Mouse (Mus musculus) liver, embryonic 13.5 days (tissue): ENCODE results near the gene Cbr4. TPM values are rescaled to one million over a fixed set of nuclear protein-coding genes. Genes with fewer than 3 reads are reported as not detected.

Experiments used
- ATAC-seq: fragments of 200-750 bp; cut with Nextera tagmentation; 2 replicates; pipeline ENCODE4 v1.8.0; 2017; ENCODE audit warnings: low read depth, mild to moderate bottlenecking, moderate number of reproducible peaks, moderate library complexity
- DNase-seq: peaks from one replicate; pipeline ENCODE4 v3.0.0; 2022
- H3K27ac ChIP-seq: fragments of 300-500 bp; sonication (generic); 2 replicates; pipeline ENCODE4 v1.5.1; 2015; ENCODE audit warnings: moderate library complexity, mild to moderate bottlenecking, inconsistent platforms
- H3K27me3 ChIP-seq: fragments of 300-500 bp; sonication (generic); 2 replicates; pipeline ENCODE4 v1.6.1; 2015; ENCODE audit warnings: mild to moderate bottlenecking, inconsistent platforms
- H3K36me3 ChIP-seq: fragments of 300-500 bp; sonication (generic); 2 replicates; pipeline ENCODE4 v1.6.1; 2015; ENCODE audit warnings: mild to moderate bottlenecking, inconsistent platforms
- H3K4me1 ChIP-seq: fragments of 300-500 bp; sonication (generic); replicated peaks from 2 replicates; pipeline ENCODE4 v1.6.1; 2015; ENCODE audit warnings: inconsistent platforms
- H3K4me2 ChIP-seq: fragments of 300-500 bp; sonication (generic); 2 replicates; pipeline ENCODE4 v1.6.1; 2015; ENCODE audit warnings: inconsistent platforms, mild to moderate bottlenecking, moderate library complexity
- H3K4me3 ChIP-seq: fragments of 300-500 bp; sonication (generic); replicated peaks from 2 replicates; pipeline ENCODE4 v1.5.1; 2015; ENCODE audit warnings: mild to moderate bottlenecking, inconsistent platforms
- H3K9ac ChIP-seq: fragments of 300-500 bp; sonication (generic); 2 replicates; pipeline ENCODE4 v1.6.1; 2015; ENCODE audit warnings: mild to moderate bottlenecking, inconsistent platforms
- H3K9me3 ChIP-seq: fragments of 300-500 bp; sonication (generic); replicated peaks from 2 replicates; pipeline ENCODE4 v1.6.1; 2016; ENCODE audit warnings: inconsistent platforms
- WGBS: fragments of 180-500 bp; shearing (Covaris S2); methylation state at CpG from one replicate; pipeline ENCODE4 v1.1.7; 2015; ENCODE audit not compliant: insufficient replicate concordance; 5-methylcytosine and 5-hydroxymethylcytosine counted together
- polyA plus RNA-seq: library from polyadenylated mRNA; unstranded; fragments of >200 nt; fragmentation: Nextera tagmentation; extraction: Ambion mirVana; gene quantifications from 2 replicates; pipeline ENCODE4 v1.2.1, GENCODE M21; 2015

The Cbr4 gene
- polyA plus RNA-seq, result 21.6 and 21.9 TPM in 2 replicates

DNA sequence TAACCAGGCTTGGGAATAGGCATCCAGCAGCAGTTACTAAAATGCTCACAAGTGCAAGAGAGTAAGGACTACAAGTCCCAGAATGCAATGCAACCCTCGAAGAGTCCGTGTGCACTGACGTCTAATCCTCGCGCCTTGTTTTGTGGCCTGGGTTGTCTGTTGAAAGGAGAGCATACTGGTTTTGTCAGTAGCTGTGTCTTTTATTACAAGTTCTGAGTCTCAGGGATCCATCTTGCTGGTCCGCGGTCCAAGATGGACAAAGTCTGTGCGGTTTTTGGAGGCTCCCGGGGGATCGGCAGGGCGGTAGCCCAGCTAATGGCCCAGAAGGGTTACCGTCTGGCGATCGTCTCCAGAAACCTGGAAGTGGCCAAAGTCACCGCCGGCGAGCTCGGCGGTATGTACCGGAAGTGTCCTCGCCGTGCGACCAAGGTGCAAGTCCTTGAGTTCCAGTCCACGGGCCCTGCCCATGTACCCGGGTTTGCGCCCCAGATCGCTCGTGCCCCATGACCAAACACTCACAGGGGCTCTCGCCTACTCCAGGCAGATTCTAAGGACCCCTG is at the start of gene Cbr4:
Gene Cbr4 (plus strand): TSS at position 138 of the 560 bp plus-strand sequence.
- Histone ChIP-seq H3K27ac (peak within 1 kb of the TSS; percentile 82), H3K36me3 (peaks cover 5% of the 10 kb centered on the region; the same call in 1 of the 2 replicates), H3K4me3 (peak within 1 kb of the TSS; percentile 66), H3K4me2 (peak within 1 kb of the TSS; percentile 74), H3K9me3 (no peaks in the 10 kb centered on the region), H3K4me1 (peaks cover 5% of the 10 kb centered on the region), H3K9ac (peak within 1 kb of the TSS; percentile 78), H3K27me3 (no peaks in the 10 kb centered on the region)
- 4% methylated on average over 29 of the region's 29 CpGs for WGBS
- peak; percentile 89 for ATAC-seq
- peak; percentile 72 for DNase-seq

DNA sequence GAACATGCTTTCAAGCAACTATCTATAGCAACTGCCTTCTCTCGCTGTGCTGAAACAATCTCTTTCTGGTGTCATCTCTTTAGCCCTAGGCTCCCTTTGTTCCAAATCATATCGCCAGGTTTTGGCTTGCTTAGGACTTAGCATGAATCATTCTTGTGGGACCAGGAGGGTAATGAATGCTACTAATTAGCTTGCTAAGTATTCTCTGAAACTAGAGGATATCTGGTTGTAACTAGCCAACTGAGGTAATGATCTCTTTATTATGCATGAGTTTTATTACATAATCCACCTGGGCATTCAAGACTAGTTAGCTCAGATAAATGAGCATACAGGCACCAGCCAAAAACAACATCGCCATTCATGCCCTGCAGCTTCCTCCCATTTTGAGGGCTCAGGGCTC is 44.5 kb upstream of the Cbr4 start:
- Histone ChIP-seq H3K4me3 (no peak overlapping the region), H3K4me2 (no peak overlapping the region), H3K9me3 (0 out of 2 replicates have a peak, but pooled peaks cover 6% of the 10 kb centered on the region), H3K27ac (no peak overlapping the region), H3K27me3 (no peaks in the 10 kb centered on the region), H3K36me3 (no peaks in the 10 kb centered on the region), H3K9ac (no peak overlapping the region), H3K4me1 (no peaks in the 10 kb centered on the region)
- WGBS, result 70% methylated on average over 3 of the region's 3 CpGs
- no peak for ATAC-seq
- no peak for DNase-seq

DNA sequence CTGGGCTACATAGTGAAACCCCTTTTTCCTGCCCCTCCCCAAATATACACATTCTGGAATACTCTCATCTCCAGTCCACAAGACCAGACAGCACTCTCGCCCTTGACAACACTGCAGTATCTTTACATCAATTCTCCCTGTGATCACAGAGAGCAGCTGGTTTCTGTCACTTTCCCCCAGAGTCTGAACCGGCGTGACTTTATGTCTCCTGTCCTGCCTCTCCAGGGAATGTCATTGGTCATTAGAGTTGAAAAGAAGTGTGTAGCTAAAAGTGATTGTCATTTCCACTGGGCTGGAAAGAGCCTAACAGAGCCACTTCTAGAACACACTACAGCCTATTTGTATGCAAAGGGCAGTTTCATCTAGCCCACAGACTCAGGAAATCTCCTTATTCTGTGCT is 43.2 kb upstream of the Cbr4 start:
- Histone ChIP-seq H3K27ac (no peak overlapping the region), H3K27me3 (no peaks in the 10 kb centered on the region), H3K9me3 (0 out of 2 replicates have a peak, but pooled peaks cover 6% of the 10 kb centered on the region), H3K4me3 (no peak overlapping the region), H3K4me2 (no peak overlapping the region), H3K4me1 (no peaks in the 10 kb centered on the region), H3K36me3 (no peaks in the 10 kb centered on the region), H3K9ac (no peak overlapping the region)
- ATAC-seq (no peak), DNase-seq (no peak)
- 59% methylated on average over 3 of the region's 3 CpGs for WGBS

DNA sequence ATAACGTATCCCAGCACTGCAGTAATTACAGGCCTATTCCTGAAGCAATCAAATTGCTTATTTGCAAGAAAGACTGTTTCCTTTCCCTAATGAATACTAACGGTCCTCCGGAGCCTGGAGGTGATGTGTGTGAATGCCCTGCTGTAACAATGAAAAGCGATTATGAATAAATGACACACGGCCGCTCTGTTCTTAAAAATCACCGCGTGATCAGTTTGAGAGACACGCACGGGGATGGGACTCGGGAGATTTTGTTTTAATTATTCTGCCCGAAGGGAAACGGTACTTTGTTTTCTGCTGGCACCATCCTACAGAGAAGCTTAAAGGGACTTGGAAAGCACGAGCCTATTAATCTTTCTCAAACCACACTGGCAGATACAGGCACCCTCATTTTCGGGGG is 41.2 kb upstream of the Cbr4 start:
- H3K27me3 ChIP-seq, result no peaks in the 10 kb centered on the region
- H3K4me1 ChIP-seq, result no peaks in the 10 kb centered on the region
- H3K4me2 ChIP-seq, result no peak overlapping the region
- no peak overlapping the region for H3K4me3 ChIP-seq
- H3K9ac ChIP-seq, result no peak overlapping the region
- DNase-seq (no peak), ATAC-seq (no peak)
- no peak overlapping the region for H3K27ac ChIP-seq
- 0 out of 2 replicates have a peak, but pooled peaks cover 6% of the 10 kb centered on the region for H3K9me3 ChIP-seq
- no peaks in the 10 kb centered on the region for H3K36me3 ChIP-seq
- WGBS, result 72% methylated on average over 15 of the region's 15 CpGs

DNA sequence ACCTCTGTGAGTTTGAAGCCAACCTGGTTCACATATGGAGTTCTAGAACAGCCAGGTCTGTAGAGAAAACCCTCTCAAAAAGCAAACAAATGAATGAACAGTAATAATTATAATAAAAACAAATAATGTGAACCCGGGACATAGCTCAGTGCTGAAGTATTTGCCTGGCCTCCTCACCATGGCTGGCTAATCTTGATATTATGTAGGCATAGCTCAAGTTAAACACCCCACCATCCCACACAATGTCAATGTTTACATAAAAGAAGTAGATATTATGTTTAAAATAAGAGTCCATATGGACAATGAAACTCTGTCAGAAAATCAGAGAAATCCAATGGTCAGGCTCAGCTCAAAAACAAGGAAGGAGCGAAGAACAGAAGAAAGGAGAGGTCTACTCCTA is 39.4 kb upstream of the Cbr4 start:
- no peak overlapping the region for H3K9ac ChIP-seq
- DNase-seq, result no peak
- no peaks in the 10 kb centered on the region for H3K4me1 ChIP-seq
- ATAC-seq, result no peak
- no peaks in the 10 kb centered on the region for H3K27me3 ChIP-seq
- no peaks in the 10 kb centered on the region for H3K9me3 ChIP-seq
- H3K4me3 ChIP-seq, result no peak overlapping the region
- H3K27ac ChIP-seq, result no peak overlapping the region
- H3K36me3 ChIP-seq, result no peaks in the 10 kb centered on the region
- H3K4me2 ChIP-seq, result no peak overlapping the region
- 75% methylated on average over 2 of the region's 2 CpGs for WGBS

DNA sequence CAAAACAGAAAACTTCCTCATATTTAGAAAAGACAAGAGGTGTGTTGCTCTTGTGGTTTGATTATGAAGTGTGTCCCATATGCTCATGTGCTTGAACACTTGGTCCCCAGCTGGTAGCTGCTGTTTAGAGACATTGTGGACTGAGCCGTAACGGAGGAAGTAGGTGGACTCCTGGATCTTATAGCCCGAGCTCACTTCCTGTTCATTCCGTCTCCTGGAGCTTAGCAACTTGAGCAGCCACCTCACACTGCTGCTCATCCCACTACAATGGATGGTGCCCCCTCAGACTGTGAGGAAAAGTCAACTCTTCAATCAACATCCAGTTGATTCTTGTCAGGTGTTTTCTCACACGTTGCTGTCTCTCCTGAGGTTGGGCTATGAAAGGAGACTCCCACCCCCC is 38.7 kb upstream of the Cbr4 start:
- Histone ChIP-seq H3K9me3 (no peaks in the 10 kb centered on the region), H3K4me1 (no peaks in the 10 kb centered on the region), H3K36me3 (no peaks in the 10 kb centered on the region), H3K9ac (no peak overlapping the region), H3K4me3 (no peak overlapping the region), H3K27me3 (no peaks in the 10 kb centered on the region), H3K4me2 (no peak overlapping the region), H3K27ac (no peak overlapping the region)
- WGBS, result 38% methylated on average over 5 of the region's 5 CpGs
- DNase-seq, result no peak
- ATAC-seq, result no peak

DNA sequence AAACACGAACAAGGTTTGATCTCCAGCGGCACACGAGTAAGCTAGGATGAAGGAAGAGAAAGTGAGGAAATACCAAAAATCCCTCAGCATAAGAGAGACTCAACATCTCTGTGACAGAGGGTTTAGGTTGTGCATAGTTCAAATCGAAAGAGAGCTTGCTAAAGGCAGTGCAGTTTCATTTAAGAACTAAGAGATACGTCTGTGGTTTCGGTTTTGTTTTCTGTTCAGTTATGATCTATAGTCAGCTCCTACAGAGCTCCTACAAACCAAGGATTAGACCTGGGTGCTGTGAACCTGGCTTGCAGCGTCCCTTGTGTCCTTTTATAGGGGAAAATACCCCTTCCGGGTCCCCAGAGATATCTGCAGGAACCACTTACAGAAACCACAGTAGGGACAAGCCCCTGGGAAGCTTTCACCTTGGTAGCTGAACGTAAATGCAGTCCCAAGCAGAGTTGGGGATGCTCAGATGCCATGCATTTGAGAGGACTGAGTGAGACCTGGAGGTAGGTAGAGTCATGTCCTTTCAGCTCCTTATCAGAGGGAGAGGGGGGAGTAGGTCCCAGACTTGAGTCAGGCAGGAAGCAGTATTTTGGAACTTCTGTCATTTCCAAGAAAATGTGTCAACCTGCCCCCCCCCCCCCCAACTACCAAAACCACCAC is 36.5 kb upstream of the Cbr4 start:
- DNase-seq (no peak), ATAC-seq (no peak)
- WGBS, result 66% methylated on average over 9 of the region's 9 CpGs

DNA sequence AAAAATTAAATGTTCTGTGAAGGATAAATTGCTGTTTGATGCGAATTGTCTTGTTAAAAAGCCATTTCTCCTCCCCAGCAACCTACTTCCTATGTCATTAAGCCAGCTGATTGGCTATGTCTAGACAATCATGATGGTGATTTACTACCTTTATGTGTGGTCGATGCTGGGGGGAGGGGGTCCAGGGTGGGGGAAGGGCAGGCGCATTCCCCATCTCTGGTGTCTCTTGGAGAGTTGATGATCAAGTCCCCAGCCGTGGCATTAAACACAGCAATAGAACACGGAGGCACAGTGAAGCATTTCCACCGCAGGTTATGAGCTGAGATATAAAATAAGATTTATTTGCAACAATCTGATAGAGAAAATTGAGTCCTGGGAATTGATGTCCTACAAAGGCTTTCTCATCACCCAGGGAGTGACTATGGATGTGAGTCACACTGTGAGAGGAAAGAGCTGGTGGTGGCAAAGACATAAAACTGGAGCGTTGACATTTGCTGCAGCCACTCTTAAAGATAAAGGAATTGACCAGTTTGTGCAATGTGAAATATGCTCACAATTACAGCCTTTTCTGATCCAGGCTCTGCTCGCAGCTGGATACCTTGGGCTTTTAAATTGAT is 35.7 kb upstream of the Cbr4 start:
- ATAC-seq (no peak), DNase-seq (no peak)
- no peaks in the 10 kb centered on the region for H3K36me3 ChIP-seq
- H3K4me1 ChIP-seq, result no peaks in the 10 kb centered on the region
- H3K27me3 ChIP-seq, result no peaks in the 10 kb centered on the region
- no peak overlapping the region for H3K9ac ChIP-seq
- H3K9me3 ChIP-seq, result no peaks in the 10 kb centered on the region
- no peak overlapping the region for H3K4me2 ChIP-seq
- H3K27ac ChIP-seq, result no peak overlapping the region
- 67% methylated on average over 8 of the region's 8 CpGs for WGBS
- no peak overlapping the region for H3K4me3 ChIP-seq

More for the DNA sequence above, 36.5 kb upstream of the Cbr4 start:
- Histone ChIP-seq H3K9me3 (no peaks in the 10 kb centered on the region), H3K27me3 (no peaks in the 10 kb centered on the region), H3K36me3 (no peaks in the 10 kb centered on the region), H3K4me2 (no peak overlapping the region), H3K4me1 (no peaks in the 10 kb centered on the region), H3K27ac (no peak overlapping the region), H3K4me3 (no peak overlapping the region), H3K9ac (no peak overlapping the region)

DNA sequence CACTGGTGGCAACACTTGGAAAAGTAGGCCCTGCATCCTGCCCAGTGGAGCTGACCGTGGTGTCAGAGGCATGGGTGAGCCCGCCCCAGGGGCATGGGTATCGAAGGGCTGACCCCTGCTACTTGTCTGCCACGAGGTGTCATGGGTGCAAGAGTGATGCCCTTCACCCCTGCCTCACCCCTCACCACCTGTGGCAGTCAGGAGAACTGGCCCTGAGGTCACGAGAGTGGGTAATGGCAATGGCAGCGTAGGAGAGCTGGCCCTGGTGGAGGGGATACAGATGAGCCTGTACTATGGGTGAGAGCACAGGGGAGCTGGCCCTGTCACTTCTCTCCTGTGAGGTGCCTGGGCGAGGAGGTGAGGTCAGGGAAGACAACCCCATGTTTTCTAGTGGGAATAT is 27.8 kb upstream of the Cbr4 start:
- Histone ChIP-seq H3K27me3 (no peaks in the 10 kb centered on the region), H3K4me1 (no peaks in the 10 kb centered on the region), H3K4me3 (no peak overlapping the region), H3K36me3 (no peaks in the 10 kb centered on the region), H3K9me3 (no peaks in the 10 kb centered on the region), H3K27ac (no peak overlapping the region), H3K9ac (no peak overlapping the region), H3K4me2 (no peak overlapping the region)
- ATAC-seq (no peak), DNase-seq (no peak)
- 58% methylated on average over 7 of the region's 7 CpGs for whole genome bisulfite sequencing

DNA sequence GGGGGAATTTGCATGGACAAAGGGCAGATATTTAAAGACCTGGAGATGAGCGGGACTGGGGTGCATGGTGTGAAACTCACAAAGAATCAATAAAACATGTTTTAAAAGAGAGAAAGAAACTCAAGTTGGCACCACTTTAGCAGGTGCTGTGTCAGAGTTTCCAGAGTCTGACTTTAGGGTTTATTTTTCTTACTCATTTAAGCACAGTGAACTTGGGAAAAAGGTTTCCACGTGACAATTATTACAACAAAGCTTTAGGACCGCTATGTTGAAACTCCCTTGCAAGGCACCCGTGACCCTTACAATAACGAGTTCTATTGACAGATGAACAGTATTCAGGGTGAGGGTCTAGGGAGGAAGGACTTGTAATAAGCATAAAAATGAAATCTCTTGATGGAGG is 25.3 kb upstream of the Cbr4 start:
- 71% methylated on average over 5 of the region's 5 CpGs for WGBS

DNA sequence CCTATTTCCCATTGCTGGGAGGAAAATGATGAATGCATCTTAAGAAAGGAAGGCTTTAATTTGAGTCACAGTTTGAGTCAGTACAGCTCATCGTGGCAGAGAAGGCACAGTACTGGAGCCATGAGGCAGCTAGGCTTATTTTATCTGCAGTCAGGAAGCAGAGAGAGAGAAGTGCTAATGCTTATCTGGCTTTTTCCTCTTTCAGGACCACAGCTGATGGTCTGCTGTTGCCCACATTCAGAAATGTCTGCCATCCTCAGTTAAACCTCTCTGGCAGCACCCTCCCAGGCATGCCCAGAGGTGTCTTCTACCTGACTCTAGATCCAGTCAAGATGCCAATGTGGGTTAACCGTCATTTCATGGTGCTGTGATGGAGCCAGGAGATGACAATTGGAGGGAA is 23.1 kb upstream of the Cbr4 start:
- H3K27me3 ChIP-seq, result no peaks in the 10 kb centered on the region
- DNase-seq (no peak), ATAC-seq (no peak)
- no peak overlapping the region for H3K9ac ChIP-seq
- H3K4me1 ChIP-seq, result no peaks in the 10 kb centered on the region
- 38% methylated on average over 2 of the region's 2 CpGs for WGBS
- H3K36me3 ChIP-seq, result no peaks in the 10 kb centered on the region
- no peak overlapping the region for H3K27ac ChIP-seq
- no peak overlapping the region for H3K4me3 ChIP-seq
- H3K9me3 ChIP-seq, result no peaks in the 10 kb centered on the region
- H3K4me2 ChIP-seq, result no peak overlapping the region

More for the DNA sequence above, 25.3 kb upstream of the Cbr4 start:
- Histone ChIP-seq H3K27me3 (no peaks in the 10 kb centered on the region), H3K9me3 (no peaks in the 10 kb centered on the region), H3K4me2 (no peak overlapping the region), H3K4me3 (no peak overlapping the region), H3K4me1 (no peaks in the 10 kb centered on the region), H3K27ac (no peak overlapping the region), H3K9ac (no peak overlapping the region), H3K36me3 (no peaks in the 10 kb centered on the region)
- no peak for DNase-seq
- no peak for ATAC-seq
